Mouse (Mus musculus) liver, postnatal 0 days (tissue): Measurements from ENCODE around the gene Rgs9. TPM values are rescaled to one million over a fixed set of nuclear protein-coding genes. Genes with fewer than 3 reads are reported as not detected.

Source experiments
- ATAC-seq: fragments of 200-750 bp; cut with Nextera tagmentation; 2 replicates; pipeline ENCODE4 v1.8.0; 2017; ENCODE audit warnings: mild to moderate bottlenecking, moderate library complexity
- DNase-seq: peaks from one replicate; pipeline ENCODE4 v3.0.0-alpha.2; 2016
- H3K27ac ChIP-seq: fragments of 300-500 bp; sonication (generic); 2 replicates; pipeline ENCODE4 v1.5.1; 2014; ENCODE audit warnings: antibody characterized with exemption, moderate library complexity, mild to moderate bottlenecking, low read depth
- H3K27me3 ChIP-seq: fragments of 300-500 bp; sonication (generic); 2 replicates; pipeline ENCODE4 v1.6.1; 2014; ENCODE audit warnings: low read length, control low read depth, mixed read lengths; ENCODE audit not compliant: insufficient read depth
- H3K36me3 ChIP-seq: fragments of 300-500 bp; sonication (generic); replicated peaks from 2 replicates; pipeline ENCODE4 v1.6.1; 2014; ENCODE audit warnings: mild to moderate bottlenecking, control low read depth, low read length, moderate library complexity, mixed read lengths; ENCODE audit not compliant: insufficient read depth
- H3K4me1 ChIP-seq: fragments of 300-500 bp; sonication (generic); 2 replicates; pipeline ENCODE4 v1.6.1; 2014; ENCODE audit warnings: antibody characterized with exemption, mild to moderate bottlenecking, control low read depth; ENCODE audit not compliant: insufficient read depth
- H3K4me2 ChIP-seq: fragments of 300-500 bp; sonication (generic); 2 replicates; pipeline ENCODE4 v1.6.1; 2014; ENCODE audit warnings: low read depth, mild to moderate bottlenecking, low read length, moderate library complexity, mixed read lengths
- H3K4me3 ChIP-seq: fragments of 300-500 bp; sonication (generic); 2 replicates; pipeline ENCODE4 v1.5.1; 2014; ENCODE audit warnings: low read depth, low read length
- H3K9ac ChIP-seq: fragments of 300-500 bp; sonication (generic); replicated peaks from 2 replicates; pipeline ENCODE4 v1.6.1; 2014; ENCODE audit warnings: mild to moderate bottlenecking, moderate library complexity
- H3K9me3 ChIP-seq: fragments of 300-500 bp; sonication (generic); 2 replicates; pipeline ENCODE4 v1.6.1; 2016; ENCODE audit warnings: mild to moderate bottlenecking, control low read depth, low read length, mixed read lengths
- CTCF ChIP-seq: sonication (generic); IDR thresholded peaks from 2 replicates; pipeline ENCODE4 v1.5.1; 2016; ENCODE audit warnings: antibody characterized with exemption, low read depth
- EP300 ChIP-seq: IDR thresholded peaks from 2 replicates; pipeline ENCODE4 v1.6.1; 2016; ENCODE audit warnings: antibody characterized with exemption, low read depth, mild to moderate bottlenecking
- WGBS: fragments of 180-500 bp; shearing (Covaris S2); extraction: QIAGEN DNeasy Blood & Tissue Kit; methylation state at CpG from one replicate; pipeline ENCODE4 v1.1.7; 2014; ENCODE audit not compliant: insufficient replicate concordance; 5-methylcytosine and 5-hydroxymethylcytosine counted together
- polyA plus RNA-seq: library from polyadenylated mRNA; unstranded; fragments of >200 nt; fragmentation: Nextera tagmentation; extraction: Ambion mirVana; gene quantifications from 2 replicates; pipeline ENCODE4 v1.2.1, GENCODE M21; 2015

Gene Rgs9
- polyA plus RNA-seq, 1 experiment from 2014 or later: 0.11 TPM

- no peak overlapping the region for H3K9ac ChIP-seq
- no peaks in the 10 kb centered on the region for H3K9me3 ChIP-seq
- no peaks in the 10 kb centered on the region for H3K27me3 ChIP-seq
- TF ChIP-seq EP300 (no peak), CTCF (no peak)
- H3K27ac ChIP-seq: no peak overlapping the region
- DNase-seq: no peak
- 58% methylated on average over 12 of the region's 12 CpGs for WGBS
- no peak overlapping the region for H3K4me3 ChIP-seq
- H3K4me2 ChIP-seq: no peak overlapping the region
- ATAC-seq: no peak
- H3K36me3 ChIP-seq: no peaks in the 10 kb centered on the region
- no peaks in the 10 kb centered on the region for H3K4me1 ChIP-seq
Measured at GRCm38 (mm10) chr11:109217827-109218536, 79.9 kb downstream of the Rgs9 start.

GRCm38 (mm10) chr11:109210772-109211171 lies 87.2 kb downstream of the Rgs9 start:
- no peak for DNase-seq
- no peak for ATAC-seq
- H3K4me2 ChIP-seq: no peak overlapping the region

GRCm38 (mm10) chr11:109210341-109210740 lies 87.6 kb downstream of the Rgs9 start:
- ATAC-seq (no peak), DNase-seq (no peak)
- no peaks in the 10 kb centered on the region for H3K27me3 ChIP-seq
- no peak overlapping the region for H3K9ac ChIP-seq
- H3K4me3 ChIP-seq: no peak overlapping the region
- H3K9me3 ChIP-seq: no peaks in the 10 kb centered on the region
- no peak overlapping the region for H3K27ac ChIP-seq
- WGBS: 70% methylated on average over 7 of the region's 7 CpGs
- no peaks in the 10 kb centered on the region for H3K36me3 ChIP-seq
- no peak for TF ChIP-seq EP300
- no peak for TF ChIP-seq CTCF
- H3K4me1 ChIP-seq: no peaks in the 10 kb centered on the region
- no peak overlapping the region for H3K4me2 ChIP-seq

More at GRCm38 (mm10) chr11:109210772-109211171, 87.2 kb downstream of the Rgs9 start:
- no peak overlapping the region for H3K27ac ChIP-seq
- no peaks in the 10 kb centered on the region for H3K36me3 ChIP-seq
- no peaks in the 10 kb centered on the region for H3K4me1 ChIP-seq
- H3K4me3 ChIP-seq: no peak overlapping the region
- no peak for TF ChIP-seq EP300
- no peak overlapping the region for H3K9ac ChIP-seq
- H3K27me3 ChIP-seq: no peaks in the 10 kb centered on the region
- 66% methylated on average over 11 of the region's 11 CpGs for WGBS
- no peaks in the 10 kb centered on the region for H3K9me3 ChIP-seq

- TF ChIP-seq EP300 (no peak), CTCF (no peak)
- no peaks in the 10 kb centered on the region for H3K4me1 ChIP-seq
- H3K36me3 ChIP-seq: no peaks in the 10 kb centered on the region
- no peaks in the 10 kb centered on the region for H3K9me3 ChIP-seq
- DNase-seq (no peak), ATAC-seq (no peak)
- no peak overlapping the region for H3K4me2 ChIP-seq
- WGBS: 49% methylated on average over 13 of the region's 13 CpGs
- H3K9ac ChIP-seq: no peak overlapping the region
- H3K27ac ChIP-seq: no peak overlapping the region
- H3K27me3 ChIP-seq: no peaks in the 10 kb centered on the region
- H3K4me3 ChIP-seq: no peak overlapping the region
Measured at GRCm38 (mm10) chr11:109206732-109207131, 91.2 kb downstream of the Rgs9 start.

- 81% methylated on average over 1 of the region's 1 CpGs for WGBS
- H3K9me3 ChIP-seq: no peaks in the 10 kb centered on the region
- H3K4me1 ChIP-seq: no peaks in the 10 kb centered on the region
- H3K9ac ChIP-seq: no peak overlapping the region
- no peaks in the 10 kb centered on the region for H3K36me3 ChIP-seq
- no peaks in the 10 kb centered on the region for H3K27me3 ChIP-seq
- no peak overlapping the region for H3K4me2 ChIP-seq
- H3K4me3 ChIP-seq: no peak overlapping the region
- DNase-seq: no peak
- no peak for TF ChIP-seq CTCF
- TF ChIP-seq EP300: no peak
- H3K27ac ChIP-seq: no peak overlapping the region
- ATAC-seq: no peak
Measured at GRCm38 (mm10) chr11:109206028-109206427, 91.9 kb downstream of the Rgs9 start.

- 51% methylated on average over 8 of the region's 8 CpGs for WGBS
- DNase-seq (no peak), ATAC-seq (no peak)
- Histone ChIP-seq H3K27ac (no peak overlapping the region), H3K9ac (no peak overlapping the region), H3K9me3 (no peaks in the 10 kb centered on the region), H3K27me3 (no peaks in the 10 kb centered on the region), H3K4me1 (no peaks in the 10 kb centered on the region), H3K36me3 (no peaks in the 10 kb centered on the region), H3K4me3 (no peak overlapping the region), H3K4me2 (no peak overlapping the region)
- TF ChIP-seq CTCF (no peak), EP300 (no peak)
Measured at GRCm38 (mm10) chr11:109199612-109200293, 98.2 kb downstream of the Rgs9 start.
